Mouse (Mus musculus) mouse embryonic stem cell (cell line): ENCODE data around the gene Dennd4c.

Source experiments
- in situ Hi-C, 2 experiments: fragments of 300-500 bp; cut with MboI; formaldehyde crosslinking; loops; 1 replicate in 1 of 2; 3 replicates in 1 of 2; pipeline ENCODE4 v1.14.3; 2019 to 2020; ENCODE audit warnings: low sequenced_read_pairs in 2 of 2, low pct_unique_long_range_greater_than_20kb in 1 of 2, mixed read lengths in 1 of 2; ENCODE audit not compliant: unreplicated experiment in 1 of 2

Gene Dennd4c

DNA sequence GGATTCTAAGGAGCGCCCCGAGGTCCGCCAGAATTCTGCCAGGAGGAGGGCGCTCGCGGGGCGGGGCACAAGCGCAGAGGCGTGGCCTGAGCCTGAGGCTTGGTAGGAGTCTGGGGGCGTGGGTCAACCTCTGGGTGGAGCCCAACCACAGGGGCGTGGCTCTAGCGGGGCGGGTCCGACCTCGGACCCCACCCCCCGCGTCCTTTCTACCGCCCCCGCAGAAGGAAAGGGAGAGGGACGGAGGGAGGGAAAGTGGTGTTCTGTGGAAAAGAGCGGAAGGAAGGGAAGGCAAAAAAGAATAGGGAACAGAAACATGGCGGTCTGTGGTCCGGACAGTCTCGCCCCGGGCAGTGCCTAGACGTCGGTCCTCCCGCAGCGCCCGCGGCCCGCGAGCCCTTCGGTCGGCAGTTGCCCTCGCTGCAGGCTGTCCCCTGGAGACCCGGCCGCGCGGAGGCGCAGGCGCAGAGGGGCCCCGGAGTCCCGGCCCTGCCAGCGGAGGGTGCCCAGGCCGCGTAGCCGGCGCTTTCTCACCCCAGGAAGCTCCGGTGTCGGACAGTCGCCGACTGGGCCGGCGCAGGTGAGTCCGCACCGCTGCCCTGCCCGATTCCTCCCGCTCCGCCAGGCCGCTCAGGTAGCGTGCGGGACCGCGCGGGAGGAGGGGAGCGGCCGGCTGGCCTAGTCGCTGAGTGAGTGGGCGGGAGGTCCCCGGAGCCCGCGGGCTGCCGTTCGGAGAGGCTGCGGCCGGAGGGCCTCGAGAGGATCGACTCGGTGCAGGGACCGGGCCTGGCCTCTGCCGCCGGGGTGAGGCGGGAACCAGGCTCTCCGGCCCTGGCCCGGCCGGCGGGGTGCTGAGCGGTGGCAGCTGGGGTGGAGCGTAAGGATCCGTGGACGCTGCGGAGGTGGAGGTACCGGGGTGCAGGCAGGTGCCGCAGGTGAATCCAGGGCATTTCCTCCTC lies at the start of gene Dennd4c:
Gene Dennd4c, plus strand, starts transcription at position 220 of the 956 bp plus-strand sequence.
- in situ Hi-C loops: no loop called here

DNA sequence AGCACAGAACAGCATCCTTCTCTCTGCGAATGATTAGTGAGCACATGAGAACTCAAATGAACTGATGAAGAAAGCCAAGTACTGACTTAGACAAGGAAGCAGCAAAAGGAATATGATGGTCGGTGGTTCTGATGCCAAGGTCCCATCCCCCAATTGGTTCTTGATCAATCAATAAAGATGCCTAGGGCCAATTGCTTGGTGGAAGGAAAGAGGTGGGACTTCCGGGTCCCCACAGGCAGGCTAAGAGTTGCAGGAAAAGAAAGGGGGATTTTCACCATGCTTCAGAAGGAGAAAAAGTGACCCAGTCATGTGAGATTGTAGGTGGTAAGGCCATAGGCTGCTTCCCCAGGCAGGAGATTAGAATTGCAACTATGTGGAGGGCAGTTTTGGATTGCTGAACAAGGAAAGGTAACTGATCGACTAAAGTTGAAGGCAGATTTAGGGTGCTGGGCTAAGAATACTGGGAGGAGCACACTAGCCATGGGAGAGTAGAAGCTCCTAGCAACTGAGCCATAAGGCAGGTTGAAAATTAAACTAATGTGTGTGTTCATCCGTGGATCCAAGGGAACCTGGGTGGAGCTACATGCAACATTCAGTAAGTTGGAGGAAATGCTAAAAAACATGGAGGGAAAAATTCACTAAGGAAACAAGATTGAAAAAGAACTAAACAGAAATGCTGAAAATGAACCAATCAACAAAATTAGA lies 49.0 kb upstream of the Dennd4c start:
- in situ Hi-C loops: loop anchor here in 1 of 2 experiments (10.0 kb wide), 1 partner anchor 85 kb away; the partner anchor contains the start of gene Haus6

- in situ Hi-C loops: no loop called here
Observed at GRCm38 (mm10) chr4:86708801-86709200, 39.6 kb upstream of the Dennd4c start.

DNA sequence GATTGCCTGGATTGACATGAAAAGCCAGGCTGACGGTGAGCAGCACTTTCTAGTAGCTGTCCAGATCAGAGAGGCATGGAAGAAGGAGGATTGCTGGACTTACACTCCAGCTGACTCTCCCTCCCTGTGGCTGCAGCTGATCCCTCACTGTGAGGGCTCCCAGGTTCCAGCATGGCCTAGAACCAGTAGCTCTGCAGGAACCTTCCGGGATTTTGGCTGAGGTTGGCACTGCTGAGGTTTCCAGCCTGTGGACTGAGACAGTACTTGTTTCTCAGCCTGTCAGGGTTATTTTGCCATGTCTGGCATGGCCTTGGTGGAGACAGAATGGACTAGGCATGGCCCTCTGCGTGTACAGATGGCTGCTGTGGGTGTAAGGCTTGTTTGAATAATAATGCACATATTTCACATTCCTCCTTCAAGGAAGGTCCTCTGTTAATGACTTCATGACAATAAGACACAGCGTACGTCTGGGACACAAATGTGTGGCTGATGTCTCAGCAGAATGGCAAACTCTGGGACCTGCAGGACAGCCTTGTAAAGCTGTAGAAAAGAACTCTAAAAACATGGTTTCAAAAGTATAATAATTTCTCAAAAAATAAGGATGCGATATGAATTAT lies 38.2 kb upstream of the Dennd4c start:
- in situ Hi-C loops: no loop called here

GRCm38 (mm10) chr4:86710666-86711215 lies 37.6 kb upstream of the Dennd4c start:
- in situ Hi-C loops: no loop called here

GRCm38 (mm10) chr4:86712751-86713195 lies 35.6 kb upstream of the Dennd4c start:
- in situ Hi-C loops: no loop called here

DNA sequence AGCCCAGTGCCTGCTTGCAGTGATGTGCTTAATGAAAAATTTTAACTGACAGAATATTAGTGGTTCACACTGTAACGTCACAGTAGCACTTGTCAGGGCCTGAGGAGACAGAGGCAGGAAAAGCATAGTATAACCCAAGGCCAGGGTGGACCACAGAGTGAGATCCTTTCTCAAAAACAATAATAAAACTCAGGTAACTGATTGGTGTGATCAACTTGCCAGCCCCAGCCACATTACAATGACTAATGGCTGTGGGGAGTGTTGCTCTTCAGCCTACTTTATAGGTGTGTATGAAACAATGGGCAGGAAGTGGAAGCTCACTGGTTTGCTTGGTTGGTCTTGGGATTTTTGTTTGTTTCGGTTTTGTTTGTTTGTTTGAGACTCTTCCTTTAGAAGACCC lies 34.8 kb upstream of the Dennd4c start:
- in situ Hi-C loops: no loop called here

GRCm38 (mm10) chr4:86715341-86715740 lies 33.0 kb upstream of the Dennd4c start:
- in situ Hi-C loops: no loop called here

GRCm38 (mm10) chr4:86717176-86717575 lies 31.2 kb upstream of the Dennd4c start:
- in situ Hi-C loops: no loop called here

- in situ Hi-C loops: no loop called here
Observed at GRCm38 (mm10) chr4:86718878-86719577, 29.3 kb upstream of the Dennd4c start.

DNA sequence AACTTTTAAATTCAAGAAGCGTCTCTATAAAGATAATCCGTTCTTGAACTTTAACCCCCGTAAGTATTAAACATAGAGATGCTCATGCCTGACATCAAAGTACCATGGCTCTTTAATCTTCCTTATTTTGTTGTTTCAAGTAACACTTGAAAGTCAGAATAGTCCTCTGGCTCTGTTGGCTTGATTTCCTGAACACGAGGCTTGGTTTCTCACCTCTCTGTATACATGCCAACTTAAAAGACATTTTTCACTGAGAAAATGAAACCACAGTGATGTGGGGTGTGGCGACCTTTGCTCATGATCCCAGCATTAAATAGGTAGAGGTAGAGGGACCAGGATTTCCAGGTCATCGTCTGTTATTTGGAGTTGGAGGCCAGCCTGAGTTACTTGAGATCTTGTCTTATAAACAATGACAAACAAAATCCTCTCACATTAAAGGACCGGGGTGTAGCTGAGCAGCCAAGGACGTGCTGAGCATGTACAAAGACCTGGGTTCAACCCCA lies 26.4 kb upstream of the Dennd4c start:
- in situ Hi-C loops: no loop called here

- in situ Hi-C loops: no loop called here
Observed at GRCm38 (mm10) chr4:86725175-86725574, 23.2 kb upstream of the Dennd4c start.

DNA sequence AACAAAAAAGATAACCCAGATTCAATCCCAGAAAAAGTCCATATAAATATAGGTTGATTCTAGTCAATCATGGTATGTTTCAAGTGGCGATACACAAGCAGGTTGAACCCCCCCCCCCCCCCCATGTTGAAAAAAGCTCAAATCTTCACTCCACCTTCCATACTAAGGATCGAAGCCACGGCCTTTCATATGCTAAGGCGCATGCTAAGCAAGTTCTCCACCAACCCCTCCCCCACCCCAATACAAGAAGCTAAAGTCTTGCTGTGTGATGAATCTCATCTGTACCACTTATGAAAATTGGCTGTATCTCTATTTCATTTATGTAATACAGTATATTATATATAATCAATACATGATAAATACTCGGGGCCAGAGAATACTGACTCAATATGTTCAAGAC lies 22.2 kb upstream of the Dennd4c start:
- in situ Hi-C loops: no loop called here

DNA sequence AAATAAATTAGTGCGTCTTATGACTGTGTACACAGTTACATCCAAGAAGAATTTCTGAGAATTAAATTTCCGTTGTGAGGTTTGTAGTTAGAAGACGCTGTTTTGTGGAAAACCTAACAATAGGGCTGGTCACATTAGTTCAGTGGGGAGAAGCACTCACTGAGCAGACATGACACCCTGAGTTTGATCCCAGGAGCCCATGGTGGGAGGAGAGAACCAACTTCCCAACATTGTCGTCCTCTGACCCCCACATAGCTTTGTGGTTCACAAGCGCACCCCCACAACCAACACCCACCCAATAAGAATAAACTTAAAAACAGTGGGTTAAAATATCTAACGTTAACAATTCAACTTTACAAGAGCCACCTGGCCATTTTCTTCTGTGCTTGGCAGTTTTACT lies 18.5 kb upstream of the Dennd4c start:
- in situ Hi-C loops: no loop called here

GRCm38 (mm10) chr4:86734088-86734841 lies 14.1 kb upstream of the Dennd4c start:
- in situ Hi-C loops: no loop called here

DNA sequence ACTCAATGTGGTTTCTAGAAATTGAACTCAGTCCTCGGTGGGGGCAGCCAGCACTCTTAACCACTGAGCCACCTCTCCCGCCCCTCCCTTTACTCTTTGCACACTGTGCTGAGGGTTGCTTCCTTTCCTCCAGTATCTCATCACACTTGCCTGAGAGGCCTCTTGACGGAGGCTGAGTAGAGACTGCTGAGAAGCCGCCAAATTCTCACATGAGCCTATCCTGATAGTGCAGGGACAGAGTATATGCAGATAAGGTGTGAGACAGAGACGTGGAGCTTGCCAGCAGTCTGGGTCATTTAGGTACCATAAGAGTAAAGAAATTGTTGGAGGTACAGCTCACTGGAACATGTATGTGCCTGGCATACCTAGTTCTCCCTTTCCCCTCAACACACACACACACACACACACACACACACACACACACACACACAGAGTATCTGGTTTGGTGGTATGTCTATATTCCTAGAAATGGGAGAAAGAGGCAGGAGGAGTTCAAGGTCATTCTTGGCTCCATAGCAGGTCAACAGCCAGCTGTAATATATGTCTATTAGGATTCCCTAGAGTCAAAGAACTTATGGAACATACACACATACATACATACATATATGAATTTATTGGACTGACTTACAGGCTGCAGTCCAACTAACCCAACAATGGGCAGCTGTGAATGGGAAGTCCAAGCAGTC lies 8.9 kb upstream of the Dennd4c start:
- in situ Hi-C loops: no loop called here

DNA sequence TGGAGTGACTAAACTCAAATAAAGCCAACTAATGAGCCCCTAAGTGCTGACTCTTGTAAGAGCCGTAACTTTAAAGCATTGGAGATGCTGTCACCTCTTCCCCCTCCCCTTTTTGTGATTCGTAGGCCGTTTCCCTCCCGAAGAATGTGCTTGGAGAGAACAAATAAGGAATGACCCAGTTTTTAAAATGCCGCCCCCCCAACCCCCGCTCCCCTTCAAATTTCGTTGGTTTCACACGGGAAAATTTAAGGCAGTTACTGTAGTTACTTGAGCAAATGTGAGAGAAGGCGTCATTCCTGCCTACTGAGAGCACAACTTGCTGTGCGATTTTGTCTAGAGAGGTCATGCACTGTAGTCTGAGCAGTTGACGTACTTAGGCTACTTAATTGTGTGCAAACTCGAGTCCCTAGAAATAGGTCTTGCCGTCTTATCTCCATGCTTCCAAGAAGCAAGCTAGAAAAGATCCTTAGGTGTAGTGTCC lies 1.0 kb downstream of the Dennd4c start:
- in situ Hi-C loops: no loop called here
